8 mouse cellular contexts compared by ENCODE assay signal in genomic region chr5:24100106-24100809, GRCm38 (mm10). TPM values are rescaled to one million over a fixed set of nuclear protein-coding genes. Genes with fewer than 3 reads are reported as not detected.
DNase-seq lines count a peak whose midpoint lies in the region; TF ChIP-seq lines count a peak whose summit lies in the region.

TSS of gene Klhl7 (plus strand) at chr5:24100605.

- peak within 1 kb of the TSS; percentile 74 for H3K4me3 ChIP-seq in cortical plate, adult 2 months (ENCODE audit: insufficient read depth, low read length)

- H3K4me1 ChIP-seq in cortical plate, adult 2 months (ENCODE audit: control insufficient read depth, insufficient read depth, low read length): peaks cover 3% of the 10 kb centered on the region; the same call in 1 of the 2 replicates

- TF ChIP-seq CTCF in cortical plate, adult 2 months (IDR thresholded peaks at IDR 0.05; ENCODE audit: extremely low read depth, insufficient read depth, low read length): no peak

- peak; percentile 93 for TF ChIP-seq POLR2A in cortical plate, adult 2 months (IDR thresholded peaks at IDR 0.05; ENCODE audit: extremely low read depth, insufficient read depth, low read length)

- intact Hi-C loops in left cerebral cortex, postnatal 14 days (cut with DNase I): loop anchor here (5.0 kb wide), 1 partner anchor 62 kb away; the partner anchor contains the start of gene Nupl2

- peak within 1 kb of the TSS; percentile 97 for H3K27ac ChIP-seq in cortical plate, adult 2 months (ENCODE audit: insufficient read depth, low read length)

- DNase-seq in adipocyte (ENCODE audit: low spot score): peak; percentile 96
- DNase-seq in gastrocnemius, postnatal 10 days: peak; percentile 92
- DNase-seq in induced T-regulatory cell, adult 2 months (ENCODE audit: low read depth): peak; percentile 92
- DNase-seq in left cerebral cortex, postnatal 14 days (ENCODE audit: low spot score in 2 of 2): peak; percentile 86 to 91
- DNase-seq in mesoderm, embryonic 11.5 days (ENCODE audit: low read depth, low spot score): peak; percentile 95
- DNase-seq in right cerebral cortex, postnatal 36 days (ENCODE audit: low spot score in 2 of 2): peak; percentile 81
- peak; percentile 88 for DNase-seq in yolk sac, embryonic 10.5 days (ENCODE audit: low spot score)

RNA-seq across cellular contexts. Expression of gene Klhl7, which starts in this region (rescaled TPM):
- polyA plus RNA-seq in cortical plate, adult 2 months (2012; rRNA removed): 52.9 and 54.5 TPM in 2 replicates
- total RNA-seq in gastrocnemius, postnatal 10 days (2021): 10 to 100 TPM; 35.0 to 41.5 TPM
- total RNA-seq in left cerebral cortex, postnatal 14 days (2021): 100 to 1,000 TPM in 1 of 2 experiments, 10 to 100 TPM in 1; 96.8 to 102 TPM

Comparison
In these comparisons a context has a peak if more than half of its experiments do, and no peak if none do; other contexts are left out.
1. Peak in every context shown above with its lines: DNase-seq, H3K4me3 ChIP-seq and H3K27ac ChIP-seq.